Mouse (Mus musculus): ENCODE data around the gene Prdx6b.

DNA sequence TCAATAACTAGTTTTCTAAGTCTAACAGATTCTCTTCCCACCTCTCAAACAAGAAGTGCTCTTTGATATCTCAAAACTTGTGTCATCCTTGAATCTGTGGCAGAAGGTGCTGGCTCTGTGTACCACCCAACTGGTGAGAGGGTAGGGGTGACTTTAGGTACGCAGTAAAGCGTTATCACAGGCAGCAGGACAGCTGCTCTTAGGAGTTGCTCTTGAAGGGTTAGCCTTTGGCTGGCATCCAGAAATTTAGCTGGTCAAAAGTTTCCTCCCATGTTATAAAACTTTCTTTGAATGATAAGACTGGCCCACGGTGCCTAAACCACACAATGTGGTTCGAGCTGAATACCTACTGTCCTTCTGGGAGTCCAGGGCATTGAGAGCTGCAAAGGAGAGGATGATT, 18.5 kb downstream of the Prdx6b start:
- TF ChIP-seq GATA1 (IDR thresholded peaks at IDR 0.05; ENCODE audit: borderline replicate concordance, low read length): no peak
- no peak for TF ChIP-seq FLI1 (IDR thresholded peaks at IDR 0.05; ENCODE audit: low read length)

Data from megakaryocyte, embryonic 14.5 days (primary cell).